Comparison of ENCODE assay signal across 9 mouse cellular contexts in the genomic region with DNA sequence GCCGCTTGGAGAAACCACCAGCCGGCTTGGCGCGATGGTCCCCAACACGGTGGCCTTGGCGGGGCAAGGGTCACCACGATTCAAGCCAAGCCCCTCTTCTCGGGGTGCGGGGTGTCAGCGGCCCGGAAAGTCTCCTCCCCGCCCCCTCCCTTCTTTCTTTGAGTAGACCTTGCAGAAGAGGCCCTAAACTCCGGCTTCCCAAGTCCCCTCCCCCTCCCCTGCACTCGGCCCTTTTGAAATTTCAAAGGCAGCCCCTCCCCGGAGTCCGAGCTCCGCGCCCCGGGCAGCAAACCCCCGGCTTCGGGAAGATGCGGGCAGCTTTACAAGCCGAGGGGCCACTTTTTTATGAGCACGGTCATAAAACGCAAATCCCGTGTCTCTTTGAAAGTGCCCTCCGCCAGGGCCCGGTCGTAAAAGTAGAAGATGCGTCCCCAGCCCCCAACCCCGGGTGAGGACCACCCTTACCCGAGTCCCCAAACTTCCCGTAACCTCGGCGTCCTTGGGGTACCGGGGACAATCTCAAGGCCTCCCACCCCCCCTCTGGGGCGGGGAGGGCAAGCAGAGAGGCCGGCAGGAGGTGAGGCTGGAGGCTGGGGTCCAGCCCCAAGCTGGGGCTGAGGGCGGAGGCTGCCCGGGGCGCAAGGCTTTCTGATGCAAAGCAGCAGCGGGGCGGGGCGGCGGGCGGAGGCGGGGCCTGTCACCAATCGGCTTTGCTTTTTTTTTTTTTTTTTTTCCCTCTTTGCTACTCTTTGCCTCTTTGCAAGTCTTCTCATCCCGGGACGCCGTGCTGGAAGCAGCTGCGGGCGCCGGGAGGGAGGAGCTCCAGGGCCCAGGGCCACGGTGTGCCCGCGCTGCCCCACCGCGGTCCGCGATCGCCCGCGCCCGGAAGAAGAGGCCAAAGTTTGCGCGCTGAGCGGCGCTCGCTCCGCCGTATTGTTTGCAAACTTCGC. TPM values are rescaled to one million over a fixed set of nuclear protein-coding genes. Genes with fewer than 3 reads are reported as not detected.
DNase-seq lines count a peak whose midpoint lies in the region; ATAC-seq lines count a peak whose summit lies in the region.
"Had no signal": no experiment of that assay in that cellular context is flagged by ENCODE, and none has a peak within 500 bp of the region (broad histone marks: within the 10 kb centered on the region; RNA-seq: fewer than 3 reads in every experiment).

Gene Fzd10, plus strand, starts transcription at position 773 of the 950 bp plus-strand sequence.

- H3K9ac ChIP-seq in kidney, embryonic 15.5 days: peak within 1 kb of the TSS; percentile 63

- peak; percentile 44 for ATAC-seq in kidney, embryonic 15.5 days (replicated peaks; ENCODE audit: low FRiP score)
- ATAC-seq: Patski had no signal

- H3K9me3 ChIP-seq in heart, embryonic 10.5 days: no peaks in the 10 kb centered on the region
- no peaks in the 10 kb centered on the region for H3K9me3 ChIP-seq in forebrain, embryonic 10.5 days
- H3K9me3 ChIP-seq in kidney, embryonic 15.5 days (replicated peaks): no peaks in the 10 kb centered on the region

- peak within 1 kb of the TSS; percentile 79 for H3K4me3 ChIP-seq in heart, embryonic 10.5 days
- peak within 1 kb of the TSS; percentile 76 for H3K4me3 ChIP-seq in forebrain, embryonic 10.5 days
- H3K4me3 ChIP-seq in kidney, embryonic 15.5 days (replicated peaks): peak within 1 kb of the TSS; percentile 70

- H3K36me3 ChIP-seq in heart, embryonic 10.5 days: no peaks in the 10 kb centered on the region
- no peaks in the 10 kb centered on the region for H3K36me3 ChIP-seq in forebrain, embryonic 10.5 days (replicated peaks)
- H3K36me3 ChIP-seq in kidney, embryonic 15.5 days: no peaks in the 10 kb centered on the region

- no peak for DNase-seq in heart, embryonic 10.5 days (ENCODE audit: low spot score)
- DNase-seq in heart, adult 9 months (ENCODE audit: low spot score in 2 of 2): no peak
- peak; percentile 83 for DNase-seq in WW6 (ENCODE audit: low read depth, low spot score)
- peak; percentile 88 for DNase-seq in forebrain, embryonic 10.5 days (ENCODE audit: extremely low spot score, low spot score)
- DNase-seq in lung, postnatal 14 days: peak; percentile 45
- DNase-seq in right cerebral cortex, postnatal 4 days: peak; percentile 52
- DNase-seq in c-Kit-positive CD71-positive TER-119-positive erythroid progenitor cells, embryonic 14.5 days (ENCODE audit: low spot score): no peak

- H3K27ac ChIP-seq in heart, embryonic 10.5 days: peak within 1 kb of the TSS; percentile 81
- peak within 1 kb of the TSS; percentile 91 for H3K27ac ChIP-seq in forebrain, embryonic 10.5 days
- peak within 1 kb of the TSS; percentile 82 for H3K27ac ChIP-seq in kidney, embryonic 15.5 days

- under 1% methylated on average over 61 of the region's 73 CpGs for WGBS in heart, embryonic 10.5 days
- under 1% methylated on average over 71 of the region's 73 CpGs for WGBS in forebrain, embryonic 10.5 days
- WGBS in kidney, embryonic 15.5 days: under 1% methylated on average over 67 of the region's 73 CpGs

- H3K27me3 ChIP-seq in heart, embryonic 10.5 days (ENCODE audit: insufficient read depth, poor library complexity, severe bottlenecking): peaks cover 93% of the 10 kb centered on the region
- H3K27me3 ChIP-seq in forebrain, embryonic 10.5 days (ENCODE audit: poor library complexity, severe bottlenecking): peaks cover 95% of the 10 kb centered on the region
- H3K27me3 ChIP-seq in kidney, embryonic 15.5 days: peaks cover 90% of the 10 kb centered on the region

- peak within 1 kb of the TSS; percentile 97 for H3K4me2 ChIP-seq in kidney, embryonic 15.5 days

- H3K4me1 ChIP-seq in heart, embryonic 10.5 days: peaks cover 40% of the 10 kb centered on the region
- peaks cover 95% of the 10 kb centered on the region for H3K4me1 ChIP-seq in forebrain, embryonic 10.5 days
- H3K4me1 ChIP-seq in kidney, embryonic 15.5 days: peaks cover 54% of the 10 kb centered on the region

RNA-seq across cellular contexts. Expression of gene Fzd10, which starts in this region (rescaled TPM):
- 0.58 and 1.0 TPM in 2 replicates for polyA plus RNA-seq in heart, embryonic 10.5 days (2016; fragmentation: Nextera tagmentation; extraction: Ambion mirVana)
- polyA plus RNA-seq in forebrain, embryonic 10.5 days (2016; fragmentation: Nextera tagmentation; extraction: Ambion mirVana): 3.0 and 3.5 TPM in 2 replicates
- polyA plus RNA-seq in kidney, embryonic 15.5 days (2015; fragmentation: Nextera tagmentation; extraction: Ambion mirVana): 2.2 and 2.4 TPM in 2 replicates
- polyA plus RNA-seq: Patski had no signal

Comparison
In these comparisons a context has a peak if more than half of its experiments do, and no peak if none do; other contexts are left out.
1. DNase-seq: peak in WW6 (single experiment), forebrain, embryonic 10.5 days (single experiment), lung, postnatal 14 days (single experiment) and right cerebral cortex, postnatal 4 days (single experiment); none in heart, embryonic 10.5 days (single experiment), heart, adult 9 months (0 of 2) and c-Kit-positive CD71-positive TER-119-positive erythroid progenitor cells, embryonic 14.5 days (single experiment).
2. Peak in every context shown above with its lines, with median percentiles within 50 percentile points of each other: H3K27ac ChIP-seq and H3K4me3 ChIP-seq.